Mouse (Mus musculus): ENCODE data around the gene Dcun1d3.

DNA sequence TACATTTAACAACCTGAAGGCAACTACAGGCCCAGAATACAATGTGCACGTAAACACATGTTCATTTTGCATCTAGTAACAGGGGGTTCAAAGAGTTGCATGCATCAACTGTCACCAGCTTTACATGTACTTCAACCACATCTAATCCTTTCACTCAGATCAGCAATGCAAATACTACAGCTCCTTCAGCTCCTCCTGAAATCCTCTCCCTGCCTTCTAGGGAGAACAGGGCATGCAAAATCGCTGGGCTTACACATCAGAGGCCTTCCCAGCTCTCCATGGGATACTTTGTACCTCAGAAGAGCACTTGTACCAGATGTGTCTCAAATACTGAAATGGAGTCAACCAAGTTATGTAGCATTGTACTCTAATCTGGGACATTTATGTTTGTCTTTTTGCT, 23.0 kb downstream of the Dcun1d3 start:
- TF ChIP-seq GATA1 (IDR thresholded peaks at IDR 0.05; ENCODE audit: low read depth, low read length) (no peak), ZNF384 (IDR thresholded peaks at IDR 0.05; ENCODE audit: low read depth, low read length) (no peak)
